Mouse (Mus musculus): ENCODE results near the gene Macrod2. TPM values are rescaled to one million over a fixed set of nuclear protein-coding genes. Genes with fewer than 3 reads are reported as not detected.
A peak's percentile ranks its signal among the peaks of the same experiment; 100 is the strongest.

Macrod2 gene
- polyA plus RNA-seq, 1 experiment from 2014 or later, result 23.7 TPM

- H3K9ac ChIP-seq, result peak overlapping the region; percentile 78
- WGBS, result 43% methylated on average over 2 of the region's 2 CpGs
- ATAC-seq (ENCODE audit: extremely low read depth, insufficient number of reproducible peaks, low FRiP score, low TSS enrichment), result no peak
Measured at GRCm38 (mm10) chr2:140669081-140669480, 274.0 kb downstream of the Macrod2 start.

GRCm38 (mm10) chr2:140669786-140670185 is 274.7 kb downstream of the Macrod2 start:
- no peak for ATAC-seq (ENCODE audit: extremely low read depth, insufficient number of reproducible peaks, low FRiP score, low TSS enrichment)
- H3K36me3 ChIP-seq, result no peaks in the 10 kb centered on the region
- peak overlapping the region; percentile 75 for H3K4me2 ChIP-seq
- no peak overlapping the region for H3K27ac ChIP-seq (replicated peaks)
- peak overlapping the region; percentile 78 for H3K9ac ChIP-seq
- H3K9me3 ChIP-seq, result no peaks in the 10 kb centered on the region
- 0 out of 2 replicates have a peak, but pooled peaks cover 2% of the 10 kb centered on the region for H3K27me3 ChIP-seq (replicated peaks)
- peak overlapping the region; percentile 76 for H3K4me3 ChIP-seq
- 41% methylated on average over 2 of the region's 2 CpGs for WGBS
- H3K4me1 ChIP-seq, result peaks cover 33% of the 10 kb centered on the region

More at GRCm38 (mm10) chr2:140669081-140669480, 274.0 kb downstream of the Macrod2 start:
- Histone ChIP-seq H3K9me3 (no peaks in the 10 kb centered on the region), H3K4me3 (peak overlapping the region; percentile 76), H3K4me2 (peak overlapping the region; percentile 75), H3K4me1 (peaks cover 39% of the 10 kb centered on the region), H3K27ac (replicated peaks) (0 out of 2 replicates have a peak overlapping the region, but pooled peaks have one; percentile 25), H3K36me3 (no peaks in the 10 kb centered on the region), H3K27me3 (replicated peaks) (0 out of 2 replicates have a peak, but pooled peaks cover under 1% of the 10 kb centered on the region)

DNA sequence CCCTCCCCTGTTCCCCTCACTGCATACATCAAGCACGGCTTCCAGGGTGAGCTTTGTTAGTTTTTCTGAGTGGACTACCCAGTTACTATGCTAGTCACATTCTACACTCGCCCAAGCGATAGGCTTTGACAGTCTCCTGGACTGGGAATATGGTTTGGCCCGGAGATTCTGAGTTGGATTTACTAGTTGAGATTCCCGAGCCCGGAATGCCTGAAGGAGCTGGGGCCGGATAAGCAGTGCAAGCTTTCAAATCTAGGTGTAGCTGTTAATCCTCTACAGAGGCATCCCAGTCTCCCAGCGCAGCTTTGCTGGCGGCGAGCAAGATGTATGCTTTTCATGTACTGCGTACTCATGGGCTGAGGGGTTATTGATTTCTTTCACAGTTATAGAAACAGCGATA is 275.3 kb downstream of the Macrod2 start:
- no peaks in the 10 kb centered on the region for H3K36me3 ChIP-seq
- under 1% methylated on average over 12 of the region's 12 CpGs for WGBS
- H3K4me2 ChIP-seq, result peak overlapping the region; percentile 75
- H3K4me3 ChIP-seq, result peak overlapping the region; percentile 76
- peak overlapping the region; percentile 86 for H3K9ac ChIP-seq
- peaks cover 27% of the 10 kb centered on the region for H3K4me1 ChIP-seq
- ATAC-seq (ENCODE audit: extremely low read depth, insufficient number of reproducible peaks, low FRiP score, low TSS enrichment), result no peak
- H3K9me3 ChIP-seq, result no peaks in the 10 kb centered on the region
- peak overlapping the region; percentile 79 for H3K27ac ChIP-seq (replicated peaks)
- H3K27me3 ChIP-seq (replicated peaks), result 0 out of 2 replicates have a peak, but pooled peaks cover 2% of the 10 kb centered on the region

DNA sequence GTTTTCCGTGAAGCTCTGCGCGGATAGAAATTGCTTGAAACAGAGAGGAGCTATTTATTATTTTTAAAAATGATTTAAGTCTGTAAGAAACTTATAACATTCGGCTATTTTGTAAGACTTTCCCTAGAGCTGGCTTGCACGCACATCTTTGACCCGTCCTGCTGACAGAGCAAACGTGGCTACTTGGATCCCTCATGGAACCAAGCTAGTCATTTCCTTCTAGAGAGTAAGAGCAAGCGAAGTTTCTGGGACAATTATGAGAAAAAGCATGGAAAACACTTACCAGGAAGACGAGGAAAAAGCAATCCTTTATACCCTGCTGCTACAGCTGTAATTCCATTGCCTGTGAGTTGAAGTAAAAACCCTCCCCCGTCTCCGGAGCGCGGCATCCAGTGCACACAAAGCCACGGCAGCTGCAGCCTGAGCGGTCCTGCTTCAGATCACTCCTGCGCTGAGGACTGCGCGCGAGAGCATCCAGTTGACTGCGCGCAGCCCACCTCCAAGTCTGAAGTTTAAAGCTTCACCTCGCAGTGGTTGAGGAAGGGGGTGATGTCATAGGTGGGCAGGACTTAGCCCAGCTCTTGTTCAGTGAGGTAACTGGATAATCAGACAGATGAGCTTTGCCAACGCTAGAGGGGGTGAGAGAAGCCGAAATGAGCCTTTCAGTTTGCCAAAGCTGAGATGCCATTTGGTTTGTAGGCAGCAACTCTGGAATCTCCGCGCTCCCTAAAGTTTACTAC is 276.0 kb downstream of the Macrod2 start, which contains the start of gene Flrt3:
TSS of gene Flrt3 (minus strand) at position 507 of the 740 bp plus-strand sequence.
- peak; percentile 84; the same call in 1 of the 2 replicates for ATAC-seq (ENCODE audit: extremely low read depth, insufficient number of reproducible peaks, low FRiP score, low TSS enrichment)
- Histone ChIP-seq H3K27me3 (replicated peaks) (0 out of 2 replicates have a peak, but pooled peaks cover 2% of the 10 kb centered on the region), H3K36me3 (no peaks in the 10 kb centered on the region), H3K4me2 (peak within 1 kb of the TSS; percentile 75), H3K9me3 (no peaks in the 10 kb centered on the region), H3K4me1 (peaks cover 23% of the 10 kb centered on the region), H3K4me3 (peak within 1 kb of the TSS; percentile 76), H3K9ac (peak within 1 kb of the TSS; percentile 86), H3K27ac (replicated peaks) (peak within 1 kb of the TSS; percentile 79)
- under 1% methylated on average over 26 of the region's 26 CpGs for WGBS

DNA sequence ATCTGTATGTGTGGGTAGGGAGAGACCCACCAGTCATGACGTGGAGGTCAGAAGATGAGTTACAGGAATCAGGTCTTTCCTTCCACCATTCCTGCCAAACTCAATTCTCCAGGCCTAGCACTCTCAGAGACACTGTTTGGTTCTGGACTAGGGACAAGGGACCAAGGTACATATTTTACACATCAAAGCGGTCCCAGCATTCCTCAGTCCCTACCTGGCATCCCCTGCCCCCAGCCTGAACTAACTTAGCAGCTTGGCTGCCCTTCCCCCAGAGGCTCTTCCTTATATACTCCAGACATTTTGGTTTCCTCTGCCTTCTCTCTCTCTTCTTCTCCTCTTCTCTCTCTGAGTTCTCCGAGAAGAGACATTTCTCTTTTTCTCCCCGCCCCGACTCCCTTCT is 278.4 kb downstream of the Macrod2 start:
- no peak overlapping the region for H3K9ac ChIP-seq
- no peak overlapping the region for H3K4me3 ChIP-seq
- WGBS, result 85% methylated on average over 5 of the region's 5 CpGs
- 0 out of 2 replicates have a peak, but pooled peaks cover 2% of the 10 kb centered on the region for H3K27me3 ChIP-seq (replicated peaks)
- no peaks in the 10 kb centered on the region for H3K36me3 ChIP-seq
- ATAC-seq (ENCODE audit: extremely low read depth, insufficient number of reproducible peaks, low FRiP score, low TSS enrichment), result no peak
- H3K27ac ChIP-seq (replicated peaks), result no peak overlapping the region
- no peak overlapping the region for H3K4me2 ChIP-seq
- H3K4me1 ChIP-seq, result peaks cover 12% of the 10 kb centered on the region
- H3K9me3 ChIP-seq, result no peaks in the 10 kb centered on the region

DNA sequence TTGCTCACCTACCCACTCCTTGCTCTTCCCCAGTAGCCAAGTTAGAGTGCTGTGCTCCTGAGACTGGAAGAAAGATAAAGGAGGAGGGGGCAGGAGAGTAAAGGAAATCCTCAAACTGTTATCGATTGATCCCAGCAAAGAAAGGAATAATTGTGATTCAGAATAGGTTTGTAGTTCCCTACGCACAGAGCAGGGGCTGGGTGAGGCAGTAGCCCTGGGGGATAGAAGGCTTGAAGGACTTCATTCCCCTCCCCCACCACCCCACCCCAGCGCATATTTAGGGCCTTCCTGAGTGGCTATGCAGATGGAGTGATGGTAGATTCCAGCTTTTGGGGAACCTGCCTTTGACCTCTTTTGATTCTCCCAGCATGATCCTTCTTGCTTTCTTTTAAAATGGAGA is 281.6 kb downstream of the Macrod2 start:
- no peak for ATAC-seq (ENCODE audit: extremely low read depth, insufficient number of reproducible peaks, low FRiP score, low TSS enrichment)
- 41% methylated on average over 3 of the region's 3 CpGs for WGBS
- H3K27me3 ChIP-seq (replicated peaks), result 0 out of 2 replicates have a peak, but pooled peaks cover 2% of the 10 kb centered on the region
- no peak overlapping the region for H3K4me3 ChIP-seq
- H3K9ac ChIP-seq, result no peak overlapping the region
- no peaks in the 10 kb centered on the region for H3K36me3 ChIP-seq
- no peaks in the 10 kb centered on the region for H3K9me3 ChIP-seq
- no peak overlapping the region for H3K27ac ChIP-seq (replicated peaks)
- no peak overlapping the region for H3K4me2 ChIP-seq
- peaks cover 10% of the 10 kb centered on the region; the same call in 1 of the 2 replicates for H3K4me1 ChIP-seq

DNA sequence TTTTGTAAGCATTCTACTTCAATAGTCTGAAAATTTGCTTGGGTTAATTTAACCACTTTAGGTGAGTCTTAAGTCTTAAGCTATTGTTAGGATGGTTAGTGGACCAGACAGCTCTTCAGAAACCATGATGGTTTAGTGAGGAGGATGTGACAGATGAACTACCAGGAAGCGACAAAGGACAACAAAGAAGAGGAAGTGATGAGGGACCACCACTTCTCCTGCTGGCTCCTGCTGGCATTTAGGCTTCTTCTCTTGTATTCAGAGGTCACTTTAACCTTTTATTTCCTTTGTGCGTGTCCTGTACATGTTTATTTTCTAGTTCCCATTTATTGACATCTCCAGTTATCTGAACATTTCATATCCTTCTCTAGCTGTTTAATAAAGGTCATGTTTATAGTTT is 295.8 kb downstream of the Macrod2 start:
- H3K4me1 ChIP-seq, result no peaks in the 10 kb centered on the region
- no peak overlapping the region for H3K4me2 ChIP-seq
- no peaks in the 10 kb centered on the region for H3K9me3 ChIP-seq
- no peak overlapping the region for H3K4me3 ChIP-seq
- WGBS, result 83% methylated on average over 2 of the region's 2 CpGs
- ATAC-seq (ENCODE audit: extremely low read depth, insufficient number of reproducible peaks, low FRiP score, low TSS enrichment), result no peak
- H3K27ac ChIP-seq (replicated peaks), result no peak overlapping the region
- no peak overlapping the region for H3K9ac ChIP-seq
- H3K27me3 ChIP-seq (replicated peaks), result no peaks in the 10 kb centered on the region
- no peaks in the 10 kb centered on the region for H3K36me3 ChIP-seq

DNA sequence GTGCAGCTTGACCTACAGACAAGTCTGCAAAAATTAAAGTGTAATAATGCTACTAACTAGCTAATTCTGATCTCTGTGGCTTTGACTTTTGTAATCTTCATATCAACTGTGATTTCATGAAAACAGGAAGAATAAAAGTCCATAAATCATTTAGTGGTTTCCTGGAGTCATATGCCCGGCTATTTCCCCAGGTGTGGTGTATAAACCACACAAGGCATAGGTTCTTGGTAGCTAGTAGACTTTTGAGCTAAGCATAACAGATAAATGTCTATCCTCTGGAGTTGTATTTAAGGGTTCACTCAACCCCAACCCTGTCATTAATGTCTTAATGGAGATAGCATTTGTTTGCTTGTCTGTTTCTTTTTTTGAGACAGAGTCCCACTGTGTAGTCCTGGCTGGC is 296.3 kb downstream of the Macrod2 start:
- no peak overlapping the region for H3K4me3 ChIP-seq

DNA sequence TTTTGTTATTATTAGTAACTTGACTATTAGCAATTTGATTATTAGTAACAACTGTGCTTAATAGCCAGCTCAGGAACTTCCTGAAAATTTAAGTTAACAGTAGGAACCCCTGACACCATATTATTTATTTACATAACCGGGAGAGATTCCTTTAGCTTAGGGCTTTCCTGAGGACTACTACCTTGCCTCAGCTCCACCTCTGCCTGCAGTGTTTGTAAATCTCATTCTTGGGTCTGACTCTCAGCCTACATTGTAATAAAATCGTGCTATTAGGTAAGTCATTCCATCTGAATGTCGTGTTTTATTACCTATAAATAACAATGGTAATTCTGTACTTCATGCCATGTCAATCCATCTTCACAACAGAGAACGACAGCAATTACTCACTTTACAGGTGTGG is 297.4 kb downstream of the Macrod2 start:
- WGBS, result 71% methylated on average over 4 of the region's 4 CpGs
- no peak overlapping the region for H3K9ac ChIP-seq
- no peaks in the 10 kb centered on the region for H3K27me3 ChIP-seq (replicated peaks)
- peaks cover 2% of the 10 kb centered on the region; the same call in 1 of the 2 replicates for H3K4me1 ChIP-seq
- no peak overlapping the region for H3K27ac ChIP-seq (replicated peaks)
- H3K4me2 ChIP-seq, result no peak overlapping the region
- no peaks in the 10 kb centered on the region for H3K36me3 ChIP-seq
- no peak overlapping the region for H3K4me3 ChIP-seq
- ATAC-seq (ENCODE audit: extremely low read depth, insufficient number of reproducible peaks, low FRiP score, low TSS enrichment), result no peak
- no peaks in the 10 kb centered on the region for H3K9me3 ChIP-seq

More for the DNA sequence above, 296.3 kb downstream of the Macrod2 start:
- no peaks in the 10 kb centered on the region for H3K27me3 ChIP-seq (replicated peaks)
- WGBS, result 72% methylated on average over 1 of the region's 1 CpGs
- no peaks in the 10 kb centered on the region for H3K4me1 ChIP-seq
- H3K36me3 ChIP-seq, result no peaks in the 10 kb centered on the region
- H3K4me2 ChIP-seq, result no peak overlapping the region
- no peak overlapping the region for H3K9ac ChIP-seq
- no peaks in the 10 kb centered on the region for H3K9me3 ChIP-seq
- no peak overlapping the region for H3K27ac ChIP-seq (replicated peaks)
- ATAC-seq (ENCODE audit: extremely low read depth, insufficient number of reproducible peaks, low FRiP score, low TSS enrichment), result no peak

- peaks cover 8% of the 10 kb centered on the region for H3K4me1 ChIP-seq
- no peak overlapping the region for H3K9ac ChIP-seq
- H3K27ac ChIP-seq (replicated peaks), result no peak overlapping the region
- no peaks in the 10 kb centered on the region for H3K9me3 ChIP-seq
- no peaks in the 10 kb centered on the region for H3K27me3 ChIP-seq (replicated peaks)
- no peak overlapping the region for H3K4me3 ChIP-seq
- H3K36me3 ChIP-seq, result no peaks in the 10 kb centered on the region
- WGBS, result 88% methylated on average over 5 of the region's 5 CpGs
- ATAC-seq (ENCODE audit: extremely low read depth, insufficient number of reproducible peaks, low FRiP score, low TSS enrichment), result no peak
- H3K4me2 ChIP-seq, result no peak overlapping the region
Measured at GRCm38 (mm10) chr2:140693845-140694244, 298.7 kb downstream of the Macrod2 start.

GRCm38 (mm10) chr2:140698585-140698984 is 303.5 kb downstream of the Macrod2 start:
- H3K9ac ChIP-seq, result no peak overlapping the region
- WGBS, result 58% methylated on average over 3 of the region's 3 CpGs
- no peaks in the 10 kb centered on the region for H3K36me3 ChIP-seq
- peaks cover 18% of the 10 kb centered on the region for H3K4me1 ChIP-seq
- H3K27ac ChIP-seq (replicated peaks), result no peak overlapping the region
- no peak overlapping the region for H3K4me2 ChIP-seq
- no peak for ATAC-seq (ENCODE audit: extremely low read depth, insufficient number of reproducible peaks, low FRiP score, low TSS enrichment)
- no peak overlapping the region for H3K4me3 ChIP-seq
- no peaks in the 10 kb centered on the region for H3K9me3 ChIP-seq
- no peaks in the 10 kb centered on the region for H3K27me3 ChIP-seq (replicated peaks)
